Mouse (Mus musculus): ENCODE results near the gene Gm20388.

- TF ChIP-seq CTCF (conservative IDR thresholded peaks at IDR 0.05; ENCODE audit: insufficient read depth, insufficient read length, low read depth, low read length) (no peak), POLR2A (IDR thresholded peaks at IDR 0.05; ENCODE audit: low read depth, low read length) (no peak)
These were observed 2359.9 kb downstream of the Gm20388 start for GRCm38 (mm10) chr8:122270555-122270954.

Data from kidney, adult 2 months (tissue).